Mouse (Mus musculus): ENCODE measurements around the gene a. TPM values are rescaled to one million over a fixed set of nuclear protein-coding genes. Genes with fewer than 3 reads are reported as not detected.
"Not testable (repeated sequence)": the region's sequence is repeated elsewhere in the genome, so short reads cannot be mapped to it uniquely, and the experiment has no call there.

The a gene
- polyA plus RNA-seq, 1 experiment from 2014 or later = not detected

DNA sequence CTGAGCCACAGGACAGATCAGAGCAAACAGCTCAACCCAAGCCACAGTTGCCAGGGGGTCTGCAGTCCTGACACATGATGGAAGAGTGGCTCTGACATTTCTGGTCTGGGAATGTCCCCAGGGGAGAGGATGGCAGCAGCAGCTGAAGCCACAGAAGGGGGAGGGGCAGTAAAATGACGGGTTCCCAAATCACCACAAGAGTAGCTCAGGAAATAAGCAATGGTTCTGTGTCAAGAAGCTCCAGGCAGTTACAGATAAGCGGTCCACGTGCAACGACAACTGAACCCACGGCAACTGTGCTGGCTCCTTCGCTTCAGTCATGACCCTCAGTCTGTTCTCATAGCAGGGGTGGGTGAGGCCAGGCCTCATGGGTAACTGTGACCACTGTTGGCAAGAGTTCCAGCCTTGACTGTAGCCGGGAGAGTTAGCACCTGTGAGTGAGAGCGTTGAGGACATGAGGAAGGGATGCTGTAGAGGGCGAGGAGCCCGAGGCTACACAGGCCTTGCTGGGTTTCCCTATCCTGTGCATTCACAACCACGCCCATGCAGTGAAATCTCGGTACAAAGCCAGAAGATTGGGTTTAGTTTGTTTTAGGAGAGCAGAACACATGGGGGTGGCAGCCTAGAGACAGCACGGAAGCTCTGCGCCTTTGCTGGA is 178.7 kb downstream of the a start:
- not testable (repeated sequence) for H3K27ac ChIP-seq (ENCODE audit: low read length); H3K4me2 ChIP-seq (ENCODE audit: low read depth, low read length); ATAC-seq (ENCODE audit: low read depth); H3K9me3 ChIP-seq (ENCODE audit: control insufficient read depth, low read length); H3K27me3 ChIP-seq (ENCODE audit: control insufficient read depth, insufficient read depth, low read depth, low read length); H3K9ac ChIP-seq (ENCODE audit: low read length); H3K36me3 ChIP-seq (ENCODE audit: control insufficient read depth, insufficient read depth, low read length); H3K4me3 ChIP-seq (ENCODE audit: low read length)
- 51% methylated on average over 14 of the region's 14 CpGs for WGBS
- peaks cover 15% of the 10 kb centered on the region for H3K4me1 ChIP-seq (replicated peaks; ENCODE audit: control insufficient read depth, insufficient read depth, low read length)

DNA sequence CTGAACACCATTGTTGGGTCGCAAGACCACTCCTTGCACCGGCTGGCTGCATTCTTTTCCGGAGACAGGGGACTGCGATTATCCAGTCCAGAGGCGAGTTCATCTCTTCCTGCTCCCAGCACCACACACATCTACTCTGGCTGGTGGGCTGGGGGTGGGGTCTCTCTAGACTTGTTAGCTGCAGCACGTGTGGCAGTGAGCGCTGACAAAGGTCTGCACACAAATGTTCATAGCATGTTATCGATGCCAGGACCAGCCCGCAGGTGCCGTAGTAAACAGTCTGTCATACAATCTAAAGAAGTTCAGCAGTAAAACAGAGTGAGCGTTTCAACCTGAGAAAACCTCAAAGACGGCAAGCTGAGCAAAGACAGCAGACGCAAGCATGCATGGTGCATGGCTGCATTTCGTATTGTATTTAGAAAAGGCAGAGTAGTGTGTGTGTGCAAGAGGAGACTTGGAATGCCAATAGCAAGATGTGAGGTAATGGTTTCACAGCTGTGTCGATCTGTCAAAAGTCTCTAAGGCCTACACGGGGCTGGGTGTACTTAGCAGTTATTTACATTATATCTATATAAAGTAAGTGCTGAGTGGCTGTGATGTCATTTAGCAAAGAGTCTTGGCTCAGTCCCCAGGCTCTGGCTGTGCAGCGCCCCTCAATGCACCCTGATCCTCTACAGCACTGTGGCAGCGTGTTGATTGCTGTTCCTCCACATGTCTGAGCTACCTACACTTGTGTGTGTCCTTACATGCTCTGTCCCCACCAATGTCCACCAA is 180.9 kb downstream of the a start:
- Histone ChIP-seq H3K27ac (ENCODE audit: low read length) (peak overlapping the region; percentile 59), H3K4me1 (replicated peaks; ENCODE audit: control insufficient read depth, insufficient read depth, low read length) (peaks cover 15% of the 10 kb centered on the region), H3K27me3 (ENCODE audit: control insufficient read depth, insufficient read depth, low read depth, low read length) (no peaks in the 10 kb centered on the region), H3K9ac (ENCODE audit: low read length) (no peak overlapping the region), H3K4me3 (ENCODE audit: low read length) (no peak overlapping the region), H3K4me2 (ENCODE audit: low read depth, low read length) (peak overlapping the region; percentile 45), H3K9me3 (ENCODE audit: control insufficient read depth, low read length) (no peaks in the 10 kb centered on the region), H3K36me3 (ENCODE audit: control insufficient read depth, insufficient read depth, low read length) (no peaks in the 10 kb centered on the region)
- ATAC-seq (ENCODE audit: low read depth) = peak; percentile 98
- 13% methylated on average over 18 of the region's 18 CpGs for WGBS

DNA sequence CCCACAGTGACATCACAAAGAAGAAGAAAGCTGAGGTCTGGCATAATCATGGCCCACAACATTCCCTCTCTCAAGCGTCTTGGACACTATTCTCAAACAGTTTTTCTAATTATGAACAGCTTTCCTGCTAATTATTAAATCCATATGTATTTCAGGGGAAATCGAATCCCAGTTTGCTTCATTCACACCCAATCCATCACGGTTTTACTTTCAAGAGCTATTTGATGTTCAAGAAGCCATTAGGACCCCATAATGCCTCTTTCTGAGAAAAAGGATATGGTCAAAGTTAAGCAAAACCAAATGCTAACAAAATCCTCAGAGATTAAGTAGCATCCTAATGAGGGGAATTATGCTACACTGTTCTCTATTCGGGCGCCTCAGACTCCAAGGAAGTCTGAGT is 181.8 kb downstream of the a start:
- WGBS = 47% methylated on average over 5 of the region's 5 CpGs
- H3K4me1 ChIP-seq (replicated peaks; ENCODE audit: control insufficient read depth, insufficient read depth, low read length) = peaks cover 15% of the 10 kb centered on the region

DNA sequence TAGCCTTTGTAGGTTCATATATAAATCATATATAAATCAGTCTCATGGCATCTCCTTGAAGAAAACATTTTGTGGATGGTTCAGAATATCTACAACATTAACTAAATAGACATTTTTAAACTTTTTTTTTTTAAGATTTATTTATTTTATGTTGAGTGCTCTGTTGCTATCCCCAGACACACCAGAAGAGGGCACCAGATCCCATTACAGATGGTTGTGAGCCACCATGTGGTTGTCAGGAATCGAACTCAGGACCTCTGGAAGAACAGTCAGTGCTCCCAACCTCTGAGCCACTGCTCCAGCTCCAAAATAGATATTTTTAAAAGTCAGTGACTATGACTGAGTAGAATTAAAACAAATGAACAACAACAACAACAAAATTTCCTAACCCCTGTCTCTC is 195.4 kb downstream of the a start:
- no peak for ATAC-seq (ENCODE audit: low read depth)
- Histone ChIP-seq H3K9ac (ENCODE audit: low read length) (no peak overlapping the region), H3K4me1 (replicated peaks; ENCODE audit: control insufficient read depth, insufficient read depth, low read length) (no peaks in the 10 kb centered on the region), H3K4me3 (ENCODE audit: low read length) (no peak overlapping the region), H3K36me3 (ENCODE audit: control insufficient read depth, insufficient read depth, low read length) (no peaks in the 10 kb centered on the region), H3K4me2 (ENCODE audit: low read depth, low read length) (no peak overlapping the region), H3K9me3 (ENCODE audit: control insufficient read depth, low read length) (no peaks in the 10 kb centered on the region), H3K27ac (ENCODE audit: low read length) (no peak overlapping the region), H3K27me3 (ENCODE audit: control insufficient read depth, insufficient read depth, low read depth, low read length) (no peaks in the 10 kb centered on the region)
- WGBS = 68% methylated on average over 1 of the region's 1 CpGs

More for the DNA sequence above, 181.8 kb downstream of the a start:
- no peak overlapping the region for H3K4me2 ChIP-seq (ENCODE audit: low read depth, low read length)
- no peaks in the 10 kb centered on the region for H3K36me3 ChIP-seq (ENCODE audit: control insufficient read depth, insufficient read depth, low read length)
- ATAC-seq (ENCODE audit: low read depth) = no peak
- H3K9ac ChIP-seq (ENCODE audit: low read length) = no peak overlapping the region
- H3K27ac ChIP-seq (ENCODE audit: low read length) = peak overlapping the region; percentile 50
- no peak overlapping the region for H3K4me3 ChIP-seq (ENCODE audit: low read length)
- H3K9me3 ChIP-seq (ENCODE audit: control insufficient read depth, low read length) = no peaks in the 10 kb centered on the region
- H3K27me3 ChIP-seq (ENCODE audit: control insufficient read depth, insufficient read depth, low read depth, low read length) = no peaks in the 10 kb centered on the region

DNA sequence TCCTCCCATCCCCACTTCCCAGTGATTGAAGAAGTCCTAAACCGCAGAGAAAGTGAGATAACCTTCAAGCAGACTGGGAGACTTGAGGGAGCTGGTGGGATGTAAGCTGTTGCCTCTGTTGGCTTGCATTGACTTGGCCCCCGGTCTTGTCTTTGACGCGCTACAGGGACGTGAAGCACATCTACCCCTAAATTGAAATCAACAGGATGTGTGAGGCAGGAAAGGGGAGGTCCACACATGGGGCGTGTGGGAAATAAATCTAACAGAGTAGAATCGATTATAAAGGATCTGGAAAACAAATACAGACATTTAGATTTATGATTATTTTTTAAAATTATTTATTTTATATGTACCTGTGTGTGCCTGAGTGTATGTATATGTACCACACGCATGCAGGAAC is 200.2 kb downstream of the a start:
- no peak overlapping the region for H3K27ac ChIP-seq (ENCODE audit: low read length)
- WGBS = 62% methylated on average over 8 of the region's 8 CpGs
- ATAC-seq (ENCODE audit: low read depth) = no peak

DNA sequence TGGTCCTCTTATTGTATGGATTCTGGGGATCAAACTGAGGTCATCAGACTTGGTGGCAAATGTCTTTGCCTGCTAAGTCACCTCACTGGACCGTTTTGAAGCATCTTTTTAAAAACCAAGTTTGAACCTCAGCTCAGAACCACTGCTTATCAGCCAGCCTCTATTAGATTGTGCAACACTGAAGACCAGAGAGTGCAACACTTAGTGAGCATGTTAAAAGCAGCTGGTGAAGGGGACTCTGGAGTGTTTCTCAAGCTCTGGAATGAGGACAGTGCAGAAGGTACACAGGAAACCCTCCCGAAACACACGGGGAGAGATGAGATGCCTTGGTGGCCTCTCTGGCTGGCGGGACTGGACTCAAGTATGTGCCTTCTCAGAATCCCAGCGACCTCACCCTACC is 200.9 kb downstream of the a start:
- no peaks in the 10 kb centered on the region for H3K36me3 ChIP-seq (ENCODE audit: control insufficient read depth, insufficient read depth, low read length)

More for the DNA sequence above, 200.2 kb downstream of the a start:
- Histone ChIP-seq H3K4me1 (replicated peaks; ENCODE audit: control insufficient read depth, insufficient read depth, low read length) (no peaks in the 10 kb centered on the region), H3K36me3 (ENCODE audit: control insufficient read depth, insufficient read depth, low read length) (no peaks in the 10 kb centered on the region), H3K9me3 (ENCODE audit: control insufficient read depth, low read length) (no peaks in the 10 kb centered on the region), H3K27me3 (ENCODE audit: control insufficient read depth, insufficient read depth, low read depth, low read length) (no peaks in the 10 kb centered on the region), H3K4me3 (ENCODE audit: low read length) (no peak overlapping the region), H3K4me2 (ENCODE audit: low read depth, low read length) (no peak overlapping the region), H3K9ac (ENCODE audit: low read length) (no peak overlapping the region)

DNA sequence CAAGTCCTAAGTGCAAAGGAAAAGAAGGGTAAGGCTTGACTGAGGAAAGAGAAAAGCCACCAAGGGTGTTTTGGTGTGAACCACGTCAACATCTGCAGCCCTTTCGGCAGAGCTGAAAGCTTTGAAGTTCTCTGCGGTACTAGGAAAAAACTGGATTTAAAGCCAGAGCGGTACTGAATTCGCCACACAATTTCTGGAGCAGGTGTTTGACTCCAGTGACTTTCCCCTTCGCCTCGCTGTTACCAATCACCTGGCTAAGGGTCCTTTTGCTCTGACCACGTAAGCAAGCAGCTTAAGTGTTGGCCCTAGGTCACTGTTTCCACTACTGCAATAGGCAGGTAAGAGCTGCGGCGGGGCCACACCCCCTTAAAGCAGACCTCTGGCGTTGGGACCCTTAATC is 214.3 kb downstream of the a start:
- WGBS = 84% methylated on average over 11 of the region's 11 CpGs
- no peak overlapping the region for H3K4me3 ChIP-seq (ENCODE audit: low read length)
- no peaks in the 10 kb centered on the region for H3K9me3 ChIP-seq (ENCODE audit: control insufficient read depth, low read length)
- no peak overlapping the region for H3K27ac ChIP-seq (ENCODE audit: low read length)
- no peaks in the 10 kb centered on the region for H3K36me3 ChIP-seq (ENCODE audit: control insufficient read depth, insufficient read depth, low read length)
- H3K4me1 ChIP-seq (replicated peaks; ENCODE audit: control insufficient read depth, insufficient read depth, low read length) = no peaks in the 10 kb centered on the region
- ATAC-seq (ENCODE audit: low read depth) = no peak
- H3K4me2 ChIP-seq (ENCODE audit: low read depth, low read length) = no peak overlapping the region
- H3K27me3 ChIP-seq (ENCODE audit: control insufficient read depth, insufficient read depth, low read depth, low read length) = no peaks in the 10 kb centered on the region
- no peak overlapping the region for H3K9ac ChIP-seq (ENCODE audit: low read length)

More for the DNA sequence above, 200.9 kb downstream of the a start:
- H3K27me3 ChIP-seq (ENCODE audit: control insufficient read depth, insufficient read depth, low read depth, low read length) = no peaks in the 10 kb centered on the region
- no peak overlapping the region for H3K27ac ChIP-seq (ENCODE audit: low read length)
- H3K4me1 ChIP-seq (replicated peaks; ENCODE audit: control insufficient read depth, insufficient read depth, low read length) = no peaks in the 10 kb centered on the region
- H3K4me3 ChIP-seq (ENCODE audit: low read length) = no peak overlapping the region
- H3K9ac ChIP-seq (ENCODE audit: low read length) = no peak overlapping the region
- H3K4me2 ChIP-seq (ENCODE audit: low read depth, low read length) = no peak overlapping the region
- 72% methylated on average over 5 of the region's 5 CpGs for WGBS
- no peaks in the 10 kb centered on the region for H3K9me3 ChIP-seq (ENCODE audit: control insufficient read depth, low read length)
- ATAC-seq (ENCODE audit: low read depth) = no peak

DNA sequence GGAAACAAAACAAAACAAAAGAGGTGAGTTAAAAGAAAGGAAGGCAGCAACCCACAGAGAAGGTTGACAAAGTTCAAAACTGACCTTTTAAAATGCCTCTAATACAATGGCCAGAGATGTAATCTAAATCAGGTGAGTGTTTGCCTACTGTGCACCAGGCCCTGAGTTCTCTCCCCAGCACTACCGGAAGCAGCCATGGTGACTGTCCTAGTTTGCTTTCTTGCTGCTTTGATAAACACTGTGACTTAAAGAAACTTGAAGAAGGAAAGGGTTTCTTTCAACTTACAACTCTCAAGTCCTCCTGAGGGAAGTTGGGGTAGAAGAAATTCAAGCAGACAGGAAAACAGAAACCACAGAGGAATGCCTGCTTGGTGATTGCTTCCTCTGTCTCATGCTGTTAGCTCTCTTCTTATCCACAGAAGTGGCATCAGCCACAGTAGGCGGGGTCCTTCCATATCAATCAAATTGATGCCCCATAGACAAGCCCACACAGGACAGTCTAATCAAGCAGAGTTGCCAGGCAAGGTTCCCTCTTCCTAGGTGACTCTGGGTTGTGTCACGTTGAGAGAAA is 220.0 kb downstream of the a start:
- Histone ChIP-seq H3K9me3 (ENCODE audit: control insufficient read depth, low read length) (no peaks in the 10 kb centered on the region), H3K4me3 (ENCODE audit: low read length) (no peak overlapping the region), H3K27me3 (ENCODE audit: control insufficient read depth, insufficient read depth, low read depth, low read length) (no peaks in the 10 kb centered on the region), H3K4me2 (ENCODE audit: low read depth, low read length) (no peak overlapping the region), H3K9ac (ENCODE audit: low read length) (no peak overlapping the region), H3K4me1 (replicated peaks; ENCODE audit: control insufficient read depth, insufficient read depth, low read length) (no peaks in the 10 kb centered on the region), H3K36me3 (ENCODE audit: control insufficient read depth, insufficient read depth, low read length) (no peaks in the 10 kb centered on the region), H3K27ac (ENCODE audit: low read length) (no peak overlapping the region)
- no peak for ATAC-seq (ENCODE audit: low read depth)
- 40% methylated on average over 3 of the region's 3 CpGs for WGBS

DNA sequence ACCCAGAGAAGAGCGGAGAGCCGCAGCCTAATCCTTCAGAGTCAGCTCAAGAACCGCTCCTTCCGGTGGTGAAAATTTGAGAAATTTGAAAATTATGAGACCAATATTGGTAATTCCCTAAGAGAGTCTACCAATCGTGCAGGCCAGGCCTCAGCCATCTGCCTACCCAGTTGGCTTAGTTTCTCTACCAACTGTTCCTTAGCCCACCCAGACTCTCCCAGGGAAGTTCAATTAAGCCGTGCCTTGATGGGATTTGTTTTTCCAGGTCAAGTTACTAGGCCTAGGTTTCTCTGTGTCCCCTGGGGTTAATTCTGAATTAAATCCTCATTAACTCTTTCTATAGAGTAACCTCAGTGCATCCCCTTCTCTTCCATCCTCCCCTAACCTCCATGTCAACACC is 221.8 kb downstream of the a start:
- 86% methylated on average over 6 of the region's 6 CpGs for WGBS
- H3K36me3 ChIP-seq (ENCODE audit: control insufficient read depth, insufficient read depth, low read length) = no peaks in the 10 kb centered on the region
- no peaks in the 10 kb centered on the region for H3K27me3 ChIP-seq (ENCODE audit: control insufficient read depth, insufficient read depth, low read depth, low read length)
- H3K4me2 ChIP-seq (ENCODE audit: low read depth, low read length) = no peak overlapping the region
- no peak overlapping the region for H3K9ac ChIP-seq (ENCODE audit: low read length)
- no peaks in the 10 kb centered on the region for H3K9me3 ChIP-seq (ENCODE audit: control insufficient read depth, low read length)
- H3K4me3 ChIP-seq (ENCODE audit: low read length) = no peak overlapping the region
- ATAC-seq (ENCODE audit: low read depth) = no peak
- no peaks in the 10 kb centered on the region for H3K4me1 ChIP-seq (replicated peaks; ENCODE audit: control insufficient read depth, insufficient read depth, low read length)
- no peak overlapping the region for H3K27ac ChIP-seq (ENCODE audit: low read length)
